In genomic region chr15:77912048-77912447, GRCm38 (mm10) we compare ENCODE assay signal across 11 mouse cellular contexts. TPM values are rescaled to one million over a fixed set of nuclear protein-coding genes. Genes with fewer than 3 reads are reported as not detected.
DNase-seq lines count a peak whose midpoint lies in the region; ATAC-seq and TF ChIP-seq lines count a peak whose summit lies in the region.
"Had no signal": no experiment of that assay in that cellular context is flagged by ENCODE, and none has a peak within 500 bp of the region (broad histone marks: within the 10 kb centered on the region; RNA-seq: fewer than 3 reads in every experiment).

No protein-coding gene starts in this region.

- no peak for TF ChIP-seq CTCF in E14TG2a.4 (conservative IDR thresholded peaks at IDR 0.05; ENCODE audit: low read length)
- TF ChIP-seq CTCF in cerebellum, adult 2 months (IDR thresholded peaks at IDR 0.05; ENCODE audit: borderline replicate concordance, insufficient read depth, low read depth, low read length): no peak

- WGBS in heart, embryonic 16.5 days: 50% methylated on average over 5 of the region's 5 CpGs
- WGBS in limb, embryonic 10.5 days: 41% methylated on average over 5 of the region's 5 CpGs
- WGBS in cerebellum, adult 2 months: 67% methylated on average over 5 of the region's 5 CpGs

- peak overlapping the region; percentile 27; the same call in 1 of the 2 replicates for H3K4me3 ChIP-seq in E14TG2a.4 (replicated peaks; ENCODE audit: low read length)
- no peak overlapping the region for H3K4me3 ChIP-seq in heart, embryonic 16.5 days (ENCODE audit: low read length)
- no peak overlapping the region for H3K4me3 ChIP-seq in limb, embryonic 10.5 days
- H3K4me3 ChIP-seq in cerebellum, adult 2 months (replicated peaks; ENCODE audit: insufficient read depth, low read depth, low read length): no peak overlapping the region
- H3K4me3 ChIP-seq: hindbrain, embryonic 15.5 days; neural tube, embryonic 15.5 days had no signal

- peaks cover 40% of the 10 kb centered on the region for H3K36me3 ChIP-seq in E14TG2a.4 (ENCODE audit: insufficient read depth, low read length)
- peaks cover 20% of the 10 kb centered on the region for H3K36me3 ChIP-seq in heart, embryonic 16.5 days (ENCODE audit: control insufficient read depth, insufficient read depth)
- peaks cover 38% of the 10 kb centered on the region for H3K36me3 ChIP-seq in limb, embryonic 10.5 days

- H3K9ac ChIP-seq in heart, embryonic 16.5 days (ENCODE audit: low read length): no peak overlapping the region
- H3K9ac ChIP-seq: forebrain, postnatal 0 days; hindbrain, embryonic 15.5 days; neural tube, embryonic 15.5 days had no signal

- peak; percentile 46 for DNase-seq in adrenal gland, postnatal 10 days
- DNase-seq in adrenal gland, postnatal 25 days: no peak
- DNase-seq in limb, embryonic 10.5 days (ENCODE audit: low spot score): no peak
- DNase-seq in testis, postnatal 14 days (ENCODE audit: low spot score): no peak
- DNase-seq in left cerebral cortex, postnatal 14 days (ENCODE audit: low spot score in 2 of 2): no peak
- no peak for DNase-seq in cerebellum, adult 2 months
- DNase-seq: forebrain, postnatal 0 days had no signal

- H3K27ac ChIP-seq in heart, embryonic 16.5 days (ENCODE audit: low read length): peak overlapping the region; percentile 8; the same call in 1 of the 2 replicates
- H3K27ac ChIP-seq in limb, embryonic 10.5 days: peak overlapping the region; percentile 66; the same call in 1 of the 2 replicates
- H3K27ac ChIP-seq in cerebellum, adult 2 months (ENCODE audit: insufficient read depth, low read length): no peak overlapping the region
- H3K27ac ChIP-seq: hindbrain, embryonic 15.5 days; neural tube, embryonic 15.5 days had no signal

- TF ChIP-seq POLR2A in cerebellum, adult 2 months (IDR thresholded peaks at IDR 0.05; ENCODE audit: borderline replicate concordance, insufficient read depth, low read length): no peak

- no peaks in the 10 kb centered on the region for H3K9me3 ChIP-seq in E14TG2a.4 (ENCODE audit: low read length)
- no peaks in the 10 kb centered on the region for H3K9me3 ChIP-seq in heart, embryonic 16.5 days (replicated peaks; ENCODE audit: control insufficient read depth, low read length)
- H3K9me3 ChIP-seq in limb, embryonic 10.5 days (replicated peaks): no peaks in the 10 kb centered on the region
- H3K9me3 ChIP-seq: hindbrain, embryonic 15.5 days; neural tube, embryonic 15.5 days had no signal

- H3K27me3 ChIP-seq in E14TG2a.4 (ENCODE audit: insufficient read depth, low read length): peaks cover 3% of the 10 kb centered on the region; the same call in 1 of the 2 replicates
- no peaks in the 10 kb centered on the region for H3K27me3 ChIP-seq in heart, embryonic 16.5 days (ENCODE audit: control insufficient read depth, insufficient read depth, low read length)
- H3K27me3 ChIP-seq in limb, embryonic 10.5 days (ENCODE audit: low read depth, poor library complexity, severe bottlenecking): no peaks in the 10 kb centered on the region
- no peaks in the 10 kb centered on the region for H3K27me3 ChIP-seq in cerebellum, adult 2 months (ENCODE audit: control insufficient read depth, insufficient read depth, low read length)
- H3K27me3 ChIP-seq: hindbrain, embryonic 15.5 days; neural tube, embryonic 15.5 days had no signal

- ATAC-seq in heart, embryonic 16.5 days (replicated peaks; ENCODE audit: extremely low read depth, insufficient read depth, low FRiP score): no peak
- ATAC-seq: forebrain, postnatal 0 days had no signal

- H3K4me2 ChIP-seq in heart, embryonic 16.5 days (ENCODE audit: low read depth, low read length): no peak overlapping the region
- H3K4me2 ChIP-seq: hindbrain, embryonic 15.5 days; neural tube, embryonic 15.5 days had no signal

- peaks cover 93% of the 10 kb centered on the region for H3K4me1 ChIP-seq in E14TG2a.4 (replicated peaks; ENCODE audit: low read depth, low read length)
- H3K4me1 ChIP-seq in heart, embryonic 16.5 days (ENCODE audit: control insufficient read depth, insufficient read depth, low read length): peaks cover 16% of the 10 kb centered on the region
- H3K4me1 ChIP-seq in limb, embryonic 10.5 days: peaks cover 43% of the 10 kb centered on the region
- no peaks in the 10 kb centered on the region for H3K4me1 ChIP-seq in cerebellum, adult 2 months (ENCODE audit: control insufficient read depth, insufficient read depth, low read length)
- H3K4me1 ChIP-seq: hindbrain, embryonic 15.5 days; neural tube, embryonic 15.5 days had no signal

- intact Hi-C loops in left cerebral cortex, postnatal 14 days (cut with DNase I): no loop called here

RNA-seq across cellular contexts. Expression of gene Txn2, which starts 16.8 kb away (rescaled TPM):
- total RNA-seq in adrenal gland, postnatal 10 days (2021): 100 to 1,000 TPM; 321 to 368 TPM
- total RNA-seq in adrenal gland, postnatal 25 days (2021): 483 and 599 TPM in 2 replicates
- polyA plus RNA-seq in heart, embryonic 16.5 days (2015; fragmentation: Nextera tagmentation; extraction: Ambion mirVana): 321 and 325 TPM in 2 replicates
- polyA plus RNA-seq in limb, embryonic 10.5 days (2016; fragmentation: Nextera tagmentation; extraction: Ambion mirVana): 287 and 339 TPM in 2 replicates
- total RNA-seq in left cerebral cortex, postnatal 14 days (2021): 100 to 1,000 TPM; 121 to 124 TPM
- polyA plus RNA-seq in cerebellum, adult 2 months (2012; rRNA removed): 221 and 225 TPM in 2 replicates

RNA-seq across cellular contexts. Expression of gene Foxred2, which starts 44.5 kb away (rescaled TPM):
- total RNA-seq in adrenal gland, postnatal 10 days (2021): 1 to 10 TPM; 2.7 TPM
- total RNA-seq in adrenal gland, postnatal 25 days (2021): 2.7 and 4.2 TPM in 2 replicates
- 0.76 and 1.0 TPM in 2 replicates for polyA plus RNA-seq in heart, embryonic 16.5 days (2015; fragmentation: Nextera tagmentation; extraction: Ambion mirVana)
- polyA plus RNA-seq in limb, embryonic 10.5 days (2016; fragmentation: Nextera tagmentation; extraction: Ambion mirVana): 7.3 and 7.7 TPM in 2 replicates
- total RNA-seq in left cerebral cortex, postnatal 14 days (2021): 10 to 100 TPM; 13.2 to 13.7 TPM
- polyA plus RNA-seq in cerebellum, adult 2 months (2012; rRNA removed): 30.0 and 33.4 TPM in 2 replicates

RNA-seq across cellular contexts. Expression of gene Eif3d, which starts 58.6 kb away (rescaled TPM):
- total RNA-seq in adrenal gland, postnatal 10 days (2021): 100 to 1,000 TPM; 147 to 154 TPM
- 140 and 156 TPM in 2 replicates for total RNA-seq in adrenal gland, postnatal 25 days (2021)
- polyA plus RNA-seq in heart, embryonic 16.5 days (2015; fragmentation: Nextera tagmentation; extraction: Ambion mirVana): 124 and 125 TPM in 2 replicates
- 260 and 285 TPM in 2 replicates for polyA plus RNA-seq in limb, embryonic 10.5 days (2016; fragmentation: Nextera tagmentation; extraction: Ambion mirVana)
- 100 to 1,000 TPM; 101 to 117 TPM for total RNA-seq in left cerebral cortex, postnatal 14 days (2021)
- 119 and 126 TPM in 2 replicates for polyA plus RNA-seq in cerebellum, adult 2 months (2012; rRNA removed)
